Mouse (Mus musculus) G1E (cell line): ENCODE results near the gene Fgf4. TPM values are rescaled to one million over a fixed set of nuclear protein-coding genes. Genes with fewer than 3 reads are reported as not detected.

Experiments
- ATAC-seq: 2 replicates; pipeline ENCODE4 v1.8.0; 2016; ENCODE audit warnings: mild to moderate bottlenecking; ENCODE audit not compliant: insufficient number of reproducible peaks, poor library complexity, low FRiP score, severe bottlenecking; ENCODE audit errors: extremely low read depth
- DNase-seq: peaks from one replicate; pipeline ENCODE4 v3.0.0; 2012; ENCODE audit warnings: low spot score
- H3K27me3 ChIP-seq: 2 replicates; pipeline ENCODE4 v1.6.1; 2012; ENCODE audit warnings: mild to moderate bottlenecking, low read length, inconsistent platforms; ENCODE audit not compliant: insufficient read depth
- H3K36me3 ChIP-seq: replicated peaks from 2 replicates; pipeline ENCODE3; 2012; ENCODE audit warnings: mild to moderate bottlenecking, inconsistent platforms
- H3K4me1 ChIP-seq: 2 replicates; pipeline ENCODE4 v1.6.1; 2012; ENCODE audit warnings: low read depth, low read length, inconsistent platforms, mixed read lengths; ENCODE audit not compliant: insufficient read depth
- H3K4me3 ChIP-seq: 2 replicates; pipeline ENCODE4 v1.5.1; 2012; ENCODE audit warnings: low read depth, mild to moderate bottlenecking, inconsistent platforms, low read length, moderate library complexity, mixed read lengths
- H3K9me3 ChIP-seq: replicated peaks from 2 replicates; pipeline ENCODE4 v1.6.1; 2012; ENCODE audit warnings: inconsistent platforms
- CTCF ChIP-seq: IDR thresholded peaks from 2 replicates; pipeline ENCODE4 v1.5.1; 2012; ENCODE audit warnings: low read depth, low read length, inconsistent platforms, mixed read lengths
- GATA1 ChIP-seq: IDR thresholded peaks from 2 replicates; pipeline ENCODE4 v1.6.1; 2012; ENCODE audit warnings: borderline replicate concordance, low read length, inconsistent platforms, mixed read lengths
- GATA2 ChIP-seq: IDR thresholded peaks from 2 replicates; pipeline ENCODE4 v1.6.1; 2012; ENCODE audit warnings: low read depth, low read length, inconsistent platforms, borderline replicate concordance
- POLR2AphosphoS5 ChIP-seq: IDR thresholded peaks from 2 replicates; pipeline ENCODE4 v1.6.1; 2012; ENCODE audit warnings: low read depth, low read length, inconsistent platforms; ENCODE audit not compliant: insufficient replicate concordance
- TAL1 ChIP-seq: conservative IDR thresholded peaks from 2 replicates; pipeline ENCODE4 v1.6.1; 2012; ENCODE audit warnings: low read depth, low read length, inconsistent platforms, mixed read lengths
- polyA plus RNA-seq: library from polyadenylated mRNA; stranded (reverse); fragments of >175 nt; gene quantifications from 2 replicates; pipeline ENCODE4 v1.2.3, GENCODE M21; 2012
- total RNA-seq, 2 experiments: library from RNA; stranded (forward) in 1 of 2; stranded (reverse) in 1 of 2; fragments of 200-1000 nt in 1 of 2; fragments of >200 nt in 1 of 2; fragmentation: Nextera tagmentation in 1 of 2; gene quantifications; 2 replicates each; pipeline ENCODE4 v1.2.3; 2014 to 2017

Fgf4 gene
- total and polyA plus RNA-seq, 3 experiments: not detected

GRCm38 (mm10) chr7:144864160-144864670 lies 17.0 kb downstream of the Fgf4 start:
- Histone ChIP-seq H3K9me3 (peaks cover 13% of the 10 kb centered on the region), H3K4me1 (peaks cover 26% of the 10 kb centered on the region), H3K36me3 (no peaks in the 10 kb centered on the region), H3K4me3 (no peak overlapping the region), H3K27me3 (peaks cover 88% of the 10 kb centered on the region)
- TF ChIP-seq TAL1 (no peak), GATA1 (no peak), CTCF (no peak), GATA2 (no peak), POLR2AphosphoS5 (no peak)
- no peak for ATAC-seq
- DNase-seq: no peak

DNA sequence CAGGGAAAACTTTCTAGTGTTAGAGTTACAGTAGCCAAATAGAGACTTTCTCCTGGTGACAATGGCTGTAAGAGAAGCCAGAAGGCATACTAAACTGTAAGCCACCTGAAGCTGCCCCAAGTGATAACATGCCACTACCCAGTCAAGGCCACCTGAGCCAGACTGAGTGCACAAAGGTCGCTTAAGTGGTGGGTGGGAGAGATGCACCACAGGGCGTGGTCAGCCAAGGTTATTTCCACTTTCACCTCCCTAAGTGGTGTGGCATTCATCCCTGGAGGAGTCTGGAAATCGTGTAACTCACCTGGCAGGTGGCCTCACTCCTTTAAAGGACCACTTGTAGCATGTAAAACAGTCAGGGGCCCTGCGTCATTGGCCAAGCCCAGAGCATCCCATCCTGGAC lies 20.0 kb downstream of the Fgf4 start:
- ATAC-seq (no peak), DNase-seq (no peak)
- H3K27me3 ChIP-seq: peaks cover 76% of the 10 kb centered on the region

DNA sequence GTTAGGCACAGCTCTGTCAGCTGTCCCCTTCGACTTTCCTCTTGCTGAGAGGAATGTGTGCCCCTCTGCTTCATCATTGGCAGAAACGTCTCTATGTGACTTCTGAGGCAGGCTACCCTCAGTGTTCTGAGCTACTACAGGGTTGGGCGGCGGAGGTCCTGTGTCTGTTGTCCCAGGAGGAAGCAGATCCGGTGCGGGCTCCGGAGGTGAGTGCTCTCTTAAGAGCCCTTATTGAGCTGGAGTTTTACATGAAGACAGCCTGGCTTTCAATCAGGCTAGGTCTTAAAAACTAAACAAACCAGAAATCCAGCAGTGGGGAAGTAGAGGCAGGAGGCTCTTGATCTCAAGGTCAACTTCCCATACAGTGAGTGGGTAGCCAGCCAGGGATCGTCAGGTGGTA lies 20.4 kb downstream of the Fgf4 start:
- Histone ChIP-seq H3K36me3 (no peaks in the 10 kb centered on the region), H3K4me1 (peaks cover 14% of the 10 kb centered on the region), H3K4me3 (no peak overlapping the region), H3K27me3 (peaks cover 76% of the 10 kb centered on the region), H3K9me3 (no peaks in the 10 kb centered on the region)
- no peak for TF ChIP-seq GATA2
- TF ChIP-seq GATA1: no peak
- no peak for DNase-seq
- no peak for ATAC-seq

More for the DNA sequence above, 20.0 kb downstream of the Fgf4 start:
- Histone ChIP-seq H3K4me1 (peaks cover 13% of the 10 kb centered on the region), H3K4me3 (no peak overlapping the region), H3K36me3 (no peaks in the 10 kb centered on the region), H3K9me3 (0 out of 2 replicates have a peak, but pooled peaks cover 1% of the 10 kb centered on the region)
- no peak for TF ChIP-seq POLR2AphosphoS5
- TF ChIP-seq GATA2: no peak
- no peak for TF ChIP-seq GATA1

DNA sequence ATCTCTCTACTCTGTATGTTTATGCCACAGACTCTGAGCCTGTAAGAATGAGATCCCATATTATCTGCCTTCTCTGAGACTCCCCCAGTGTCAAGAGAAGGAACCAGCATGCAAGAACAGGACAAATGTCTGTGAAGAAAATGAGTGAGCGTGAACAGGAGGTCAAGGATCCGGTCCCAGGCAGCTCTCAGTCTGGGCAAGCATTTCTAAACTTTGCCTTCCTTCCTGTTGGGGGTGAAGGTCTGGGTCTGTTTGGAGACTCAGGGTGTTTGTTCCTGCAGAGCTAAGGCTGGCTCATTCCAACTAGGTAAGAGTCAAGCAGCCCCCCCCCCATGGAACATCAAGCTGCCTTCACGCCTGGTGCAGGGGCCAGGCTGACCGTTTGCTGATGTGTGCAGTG lies 25.3 kb downstream of the Fgf4 start:
- peaks cover 74% of the 10 kb centered on the region for H3K27me3 ChIP-seq
- no peak for DNase-seq
- H3K4me1 ChIP-seq: peaks cover 18% of the 10 kb centered on the region
- H3K36me3 ChIP-seq: no peaks in the 10 kb centered on the region
- TF ChIP-seq TAL1 (no peak), GATA1 (no peak), POLR2AphosphoS5 (no peak), CTCF (no peak), GATA2 (no peak)
- ATAC-seq: no peak
- no peaks in the 10 kb centered on the region for H3K9me3 ChIP-seq
- H3K4me3 ChIP-seq: no peak overlapping the region

- peaks cover 69% of the 10 kb centered on the region for H3K27me3 ChIP-seq
- H3K9me3 ChIP-seq: no peaks in the 10 kb centered on the region
- ATAC-seq (no peak), DNase-seq (no peak)
- peaks cover 18% of the 10 kb centered on the region for H3K4me1 ChIP-seq
- H3K4me3 ChIP-seq: no peak overlapping the region
- TF ChIP-seq GATA1 (no peak), TAL1 (no peak), POLR2AphosphoS5 (no peak), CTCF (no peak), GATA2 (no peak)
- no peaks in the 10 kb centered on the region for H3K36me3 ChIP-seq
Measured at GRCm38 (mm10) chr7:144873160-144873559, 26.0 kb downstream of the Fgf4 start.

DNA sequence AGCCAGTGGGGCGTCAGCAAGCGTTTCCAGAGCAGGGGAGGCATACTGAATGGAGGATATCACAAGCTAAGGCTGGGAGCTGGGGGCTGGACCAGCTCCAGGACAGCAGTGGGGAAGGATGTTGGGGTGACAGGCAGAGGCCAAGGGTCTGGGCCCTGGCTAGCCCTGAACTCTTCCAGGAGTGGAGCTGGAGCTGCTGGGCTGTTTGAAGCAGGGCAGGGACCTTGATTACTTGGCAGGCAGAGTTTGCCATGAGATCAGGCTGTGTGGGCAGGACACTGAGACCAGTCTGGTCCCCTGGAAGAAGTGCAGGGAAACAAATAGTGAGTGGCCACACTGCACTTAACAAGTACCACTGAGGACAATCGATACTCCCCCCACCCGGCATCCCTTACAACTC lies 27.1 kb downstream of the Fgf4 start:
- Histone ChIP-seq H3K4me3 (no peak overlapping the region), H3K9me3 (no peaks in the 10 kb centered on the region), H3K36me3 (no peaks in the 10 kb centered on the region), H3K4me1 (peaks cover 18% of the 10 kb centered on the region), H3K27me3 (peaks cover 66% of the 10 kb centered on the region)
- no peak for DNase-seq
- no peak for TF ChIP-seq GATA2
- no peak for TF ChIP-seq GATA1
- TF ChIP-seq CTCF: no peak
- no peak for TF ChIP-seq POLR2AphosphoS5
- TF ChIP-seq TAL1: no peak
- no peak for ATAC-seq
